Mouse (Mus musculus): Measurements from ENCODE around the gene Ppp1r12b.

The Ppp1r12b gene

GRCm38 (mm10) chr1:134803286-134804117, 152.2 kb downstream of the Ppp1r12b start:
- no peak for TF ChIP-seq GATA4 (IDR thresholded peaks at IDR 0.05; ENCODE audit: insufficient replicate concordance, low read length)

- no peak for TF ChIP-seq GATA4 (IDR thresholded peaks at IDR 0.05; ENCODE audit: insufficient replicate concordance, low read length)
These were observed 154.0 kb downstream of the Ppp1r12b start for GRCm38 (mm10) chr1:134801758-134802157.

- no peak for TF ChIP-seq GATA4 (IDR thresholded peaks at IDR 0.05; ENCODE audit: insufficient replicate concordance, low read length)
These were observed 159.2 kb downstream of the Ppp1r12b start for GRCm38 (mm10) chr1:134796536-134796935.

GRCm38 (mm10) chr1:134796076-134796475, 159.7 kb downstream of the Ppp1r12b start:
- no peak for TF ChIP-seq GATA4 (IDR thresholded peaks at IDR 0.05; ENCODE audit: insufficient replicate concordance, low read length)

- TF ChIP-seq GATA4 (IDR thresholded peaks at IDR 0.05; ENCODE audit: insufficient replicate concordance, low read length), result no peak
These were observed 164.3 kb downstream of the Ppp1r12b start for GRCm38 (mm10) chr1:134791456-134791855.

- no peak for TF ChIP-seq GATA4 (IDR thresholded peaks at IDR 0.05; ENCODE audit: insufficient replicate concordance, low read length)
These were observed 164.9 kb downstream of the Ppp1r12b start for GRCm38 (mm10) chr1:134790716-134791439.

GRCm38 (mm10) chr1:134788096-134788495, 167.6 kb downstream of the Ppp1r12b start:
- TF ChIP-seq GATA4 (IDR thresholded peaks at IDR 0.05; ENCODE audit: insufficient replicate concordance, low read length), result no peak

GRCm38 (mm10) chr1:134784911-134785310, 170.8 kb downstream of the Ppp1r12b start:
- TF ChIP-seq GATA4 (IDR thresholded peaks at IDR 0.05; ENCODE audit: insufficient replicate concordance, low read length), result no peak

- no peak for TF ChIP-seq GATA4 (IDR thresholded peaks at IDR 0.05; ENCODE audit: insufficient replicate concordance, low read length)
These were observed 171.3 kb downstream of the Ppp1r12b start for GRCm38 (mm10) chr1:134784481-134784880.

- TF ChIP-seq GATA4 (IDR thresholded peaks at IDR 0.05; ENCODE audit: insufficient replicate concordance, low read length), result no peak
These were observed 171.8 kb downstream of the Ppp1r12b start for GRCm38 (mm10) chr1:134783958-134784357.

GRCm38 (mm10) chr1:134782797-134783196, 172.9 kb downstream of the Ppp1r12b start:
- no peak for TF ChIP-seq GATA4 (IDR thresholded peaks at IDR 0.05; ENCODE audit: insufficient replicate concordance, low read length)

GRCm38 (mm10) chr1:134777936-134778548, 177.7 kb downstream of the Ppp1r12b start:
- no peak for TF ChIP-seq GATA4 (IDR thresholded peaks at IDR 0.05; ENCODE audit: insufficient replicate concordance, low read length)

- no peak for TF ChIP-seq GATA4 (IDR thresholded peaks at IDR 0.05; ENCODE audit: insufficient replicate concordance, low read length)
These were observed 178.4 kb downstream of the Ppp1r12b start for GRCm38 (mm10) chr1:134777201-134777885.

- TF ChIP-seq GATA4 (IDR thresholded peaks at IDR 0.05; ENCODE audit: insufficient replicate concordance, low read length), result no peak
These were observed 180.1 kb downstream of the Ppp1r12b start for GRCm38 (mm10) chr1:134775631-134776030.

GRCm38 (mm10) chr1:134774728-134775287, 180.9 kb downstream of the Ppp1r12b start:
- no peak for TF ChIP-seq GATA4 (IDR thresholded peaks at IDR 0.05; ENCODE audit: insufficient replicate concordance, low read length)

Measured in liver, adult (tissue).